Mouse (Mus musculus) midbrain, embryonic 13.5 days (tissue): ENCODE measurements at regions not wholly inside any gene's neighbourhood (a gene's known extent, or its start where the extent isn't known, plus 50 kb on each side); places are given as distances from the start of the nearest gene placed in this dataset.
"Not testable (repeated sequence)": the region's sequence is repeated elsewhere in the genome, so short reads cannot be mapped to it uniquely, and the experiment has no call there.

Experiments used
- ATAC-seq: fragments of 200-750 bp; cut with Nextera tagmentation; 2 replicates; pipeline ENCODE4 v1.8.0; 2017; ENCODE audit warnings: mild to moderate bottlenecking, moderate TSS enrichment, moderate library complexity
- H3K27ac ChIP-seq: fragments of 300-500 bp; sonication (generic); 2 replicates; pipeline ENCODE4 v1.5.1; 2015; ENCODE audit warnings: inconsistent platforms, mild to moderate bottlenecking, moderate library complexity
- H3K27me3 ChIP-seq: fragments of 300-500 bp; sonication (generic); 2 replicates; pipeline ENCODE4 v1.6.1; 2015; ENCODE audit warnings: mild to moderate bottlenecking, inconsistent platforms
- H3K36me3 ChIP-seq: fragments of 300-500 bp; sonication (generic); 2 replicates; pipeline ENCODE4 v1.6.1; 2015; ENCODE audit warnings: mild to moderate bottlenecking, inconsistent platforms
- H3K4me1 ChIP-seq: fragments of 300-500 bp; sonication (generic); replicated peaks from 2 replicates; pipeline ENCODE4 v1.6.1; 2015; ENCODE audit warnings: inconsistent platforms
- H3K4me2 ChIP-seq: fragments of 300-500 bp; sonication (generic); replicated peaks from 2 replicates; pipeline ENCODE4 v1.6.1; 2015; ENCODE audit warnings: moderate library complexity, mild to moderate bottlenecking, inconsistent platforms
- H3K4me3 ChIP-seq: fragments of 300-500 bp; sonication (generic); replicated peaks from 2 replicates; pipeline ENCODE4 v1.5.1; 2015; ENCODE audit warnings: mild to moderate bottlenecking, inconsistent platforms
- H3K9ac ChIP-seq: fragments of 300-500 bp; sonication (generic); replicated peaks from 2 replicates; pipeline ENCODE4 v1.6.1; 2015; ENCODE audit warnings: mild to moderate bottlenecking, inconsistent platforms
- H3K9me3 ChIP-seq: fragments of 300-500 bp; sonication (generic); 2 replicates; pipeline ENCODE4 v1.6.1; 2016; ENCODE audit warnings: mild to moderate bottlenecking, inconsistent platforms
- WGBS: fragments of 180-500 bp; shearing (Covaris S2); methylation state at CpG from one replicate; pipeline ENCODE4 v1.1.7; 2015; 5-methylcytosine and 5-hydroxymethylcytosine counted together

- no peak for ATAC-seq
- 58% methylated on average over 6 of the region's 6 CpGs for WGBS
Measured at GRCm38 (mm10) chr1:81737111-81737833, 495.6 kb upstream of the Gm9747 start.

GRCm38 (mm10) chr1:81738384-81738783 lies 494.5 kb upstream of the Gm9747 start:
- ATAC-seq, result no peak
- H3K4me3 ChIP-seq, result no peak overlapping the region
- H3K27me3 ChIP-seq, result no peaks in the 10 kb centered on the region
- H3K36me3 ChIP-seq, result no peaks in the 10 kb centered on the region
- H3K27ac ChIP-seq, result no peak overlapping the region
- no peaks in the 10 kb centered on the region for H3K9me3 ChIP-seq
- no peak overlapping the region for H3K4me2 ChIP-seq
- no peak overlapping the region for H3K9ac ChIP-seq
- WGBS, result 48% methylated on average over 2 of the region's 2 CpGs
- H3K4me1 ChIP-seq, result no peaks in the 10 kb centered on the region

More at GRCm38 (mm10) chr1:81737111-81737833, 495.6 kb upstream of the Gm9747 start:
- H3K4me1 ChIP-seq, result no peaks in the 10 kb centered on the region
- no peak overlapping the region for H3K4me3 ChIP-seq
- H3K9ac ChIP-seq, result no peak overlapping the region
- H3K4me2 ChIP-seq, result no peak overlapping the region
- H3K27ac ChIP-seq, result no peak overlapping the region
- no peaks in the 10 kb centered on the region for H3K36me3 ChIP-seq
- no peaks in the 10 kb centered on the region for H3K9me3 ChIP-seq
- H3K27me3 ChIP-seq, result no peaks in the 10 kb centered on the region

GRCm38 (mm10) chr1:81739392-81739791 lies 493.5 kb upstream of the Gm9747 start:
- Histone ChIP-seq H3K4me1 (peaks cover 2% of the 10 kb centered on the region), H3K4me2 (no peak overlapping the region), H3K36me3 (no peaks in the 10 kb centered on the region), H3K27ac (no peak overlapping the region), H3K27me3 (no peaks in the 10 kb centered on the region), H3K4me3 (no peak overlapping the region), H3K9me3 (no peaks in the 10 kb centered on the region), H3K9ac (no peak overlapping the region)
- ATAC-seq, result no peak
- 41% methylated on average over 3 of the region's 3 CpGs for WGBS

- WGBS, result 100% methylated on average over 1 of the region's 1 CpGs
- Histone ChIP-seq H3K4me2 (no peak overlapping the region), H3K9ac (no peak overlapping the region), H3K27ac (no peak overlapping the region), H3K9me3 (no peaks in the 10 kb centered on the region), H3K4me3 (no peak overlapping the region), H3K4me1 (peaks cover 3% of the 10 kb centered on the region), H3K36me3 (no peaks in the 10 kb centered on the region), H3K27me3 (no peaks in the 10 kb centered on the region)
- ATAC-seq, result no peak
Measured at GRCm38 (mm10) chr1:81739981-81740380, 492.9 kb upstream of the Gm9747 start.

- 90% methylated on average over 8 of the region's 8 CpGs for WGBS
- H3K27ac ChIP-seq, H3K36me3 ChIP-seq, ATAC-seq, H3K27me3 ChIP-seq, H3K4me1 ChIP-seq, H3K4me2 ChIP-seq, H3K4me3 ChIP-seq, H3K9me3 ChIP-seq, H3K9ac ChIP-seq: not testable (repeated sequence)
Measured at GRCm38 (mm10) chr1:81741882-81742281, 491.0 kb upstream of the Gm9747 start.

- Histone ChIP-seq H3K36me3 (no peaks in the 10 kb centered on the region), H3K4me2 (no peak overlapping the region), H3K4me1 (peaks cover 5% of the 10 kb centered on the region), H3K27ac (no peak overlapping the region), H3K4me3 (no peak overlapping the region), H3K9ac (no peak overlapping the region), H3K27me3 (no peaks in the 10 kb centered on the region), H3K9me3 (no peaks in the 10 kb centered on the region)
- peak; percentile 83 for ATAC-seq
- 38% methylated on average over 8 of the region's 8 CpGs for WGBS
Measured at GRCm38 (mm10) chr1:81744524-81744923, 488.4 kb upstream of the Gm9747 start.

- no peaks in the 10 kb centered on the region for H3K27me3 ChIP-seq
- peaks cover 5% of the 10 kb centered on the region for H3K4me1 ChIP-seq
- no peak overlapping the region for H3K9ac ChIP-seq
- H3K36me3 ChIP-seq, result no peaks in the 10 kb centered on the region
- no peak overlapping the region for H3K27ac ChIP-seq
- no peak overlapping the region for H3K4me2 ChIP-seq
- WGBS, result 64% methylated on average over 14 of the region's 14 CpGs
- H3K9me3 ChIP-seq, result no peaks in the 10 kb centered on the region
- no peak overlapping the region for H3K4me3 ChIP-seq
- 0 out of 2 replicates have a peak, but pooled peaks have one; percentile 24 for ATAC-seq
Measured at GRCm38 (mm10) chr1:81745024-81745960, 487.6 kb upstream of the Gm9747 start.

- Histone ChIP-seq H3K27me3 (no peaks in the 10 kb centered on the region), H3K4me3 (no peak overlapping the region), H3K9me3 (no peaks in the 10 kb centered on the region), H3K36me3 (no peaks in the 10 kb centered on the region), H3K27ac (no peak overlapping the region), H3K4me1 (peaks cover 5% of the 10 kb centered on the region), H3K4me2 (no peak overlapping the region), H3K9ac (no peak overlapping the region)
- no peak for ATAC-seq
- WGBS, result 90% methylated on average over 3 of the region's 3 CpGs
Measured at GRCm38 (mm10) chr1:81746013-81746412, 486.9 kb upstream of the Gm9747 start.

GRCm38 (mm10) chr1:81747025-81747424 lies 485.9 kb upstream of the Gm9747 start:
- 89% methylated on average over 3 of the region's 3 CpGs for WGBS
- Histone ChIP-seq H3K27me3 (no peaks in the 10 kb centered on the region), H3K4me2 (no peak overlapping the region), H3K27ac (no peak overlapping the region), H3K9ac (no peak overlapping the region), H3K4me1 (peaks cover 5% of the 10 kb centered on the region), H3K9me3 (no peaks in the 10 kb centered on the region), H3K36me3 (no peaks in the 10 kb centered on the region), H3K4me3 (no peak overlapping the region)
- ATAC-seq, result no peak

- Histone ChIP-seq H3K9ac (no peak overlapping the region), H3K36me3 (no peaks in the 10 kb centered on the region), H3K4me2 (no peak overlapping the region), H3K9me3 (no peaks in the 10 kb centered on the region), H3K27me3 (no peaks in the 10 kb centered on the region), H3K4me1 (no peaks in the 10 kb centered on the region), H3K27ac (no peak overlapping the region), H3K4me3 (no peak overlapping the region)
- ATAC-seq, result no peak
- 82% methylated on average over 2 of the region's 2 CpGs for WGBS
Measured at GRCm38 (mm10) chr1:81754067-81754466, 478.8 kb upstream of the Gm9747 start.

GRCm38 (mm10) chr1:81755281-81755680 lies 477.6 kb upstream of the Gm9747 start:
- H3K27me3 ChIP-seq, result no peaks in the 10 kb centered on the region
- H3K9me3 ChIP-seq, result no peaks in the 10 kb centered on the region
- no peak overlapping the region for H3K27ac ChIP-seq
- WGBS, result 89% methylated on average over 3 of the region's 3 CpGs
- H3K4me3 ChIP-seq, result no peak overlapping the region
- no peak overlapping the region for H3K4me2 ChIP-seq
- ATAC-seq, result no peak
- H3K9ac ChIP-seq, result no peak overlapping the region
- no peaks in the 10 kb centered on the region for H3K36me3 ChIP-seq
- H3K4me1 ChIP-seq, result no peaks in the 10 kb centered on the region

- Histone ChIP-seq H3K27me3 (no peaks in the 10 kb centered on the region), H3K36me3 (no peaks in the 10 kb centered on the region), H3K9me3 (no peaks in the 10 kb centered on the region), H3K27ac (no peak overlapping the region), H3K4me3 (no peak overlapping the region), H3K9ac (no peak overlapping the region), H3K4me1 (no peaks in the 10 kb centered on the region), H3K4me2 (no peak overlapping the region)
- no peak for ATAC-seq
- 76% methylated on average over 2 of the region's 2 CpGs for WGBS
Measured at GRCm38 (mm10) chr1:81755694-81756093, 477.2 kb upstream of the Gm9747 start.
